Comparison of ENCODE assay signal across 15 mouse cellular contexts in genomic region chr7:143729886-143730285, GRCm38 (mm10). TPM values are rescaled to one million over a fixed set of nuclear protein-coding genes. Genes with fewer than 3 reads are reported as not detected.
DNase-seq lines count a peak whose midpoint lies in the region; ATAC-seq lines count a peak whose summit lies in the region.
"Had no signal": no experiment of that assay in that cellular context is flagged by ENCODE, and none has a peak within 500 bp of the region (broad histone marks: within the 10 kb centered on the region; RNA-seq: fewer than 3 reads in every experiment).

No protein-coding gene starts in this region.

- H3K4me3 ChIP-seq in kidney, embryonic 15.5 days (replicated peaks), result no peak overlapping the region
- H3K4me3 ChIP-seq: hindbrain, embryonic 13.5 days; limb, embryonic 12.5 days had no signal

- H3K4me2 ChIP-seq in kidney, embryonic 15.5 days, result no peak overlapping the region
- H3K4me2 ChIP-seq: hindbrain, embryonic 13.5 days; limb, embryonic 12.5 days had no signal

- no peaks in the 10 kb centered on the region for H3K9me3 ChIP-seq in kidney, embryonic 15.5 days (replicated peaks)
- H3K9me3 ChIP-seq: hindbrain, embryonic 13.5 days; limb, embryonic 12.5 days had no signal

- peak; percentile 77 for DNase-seq in lung, postnatal 10 days
- no peak for DNase-seq in lung, postnatal 25 days (ENCODE audit: low spot score)
- peak; percentile 54 to 59 for DNase-seq in heart, adult 9 months (ENCODE audit: low spot score in 2 of 2)
- peak; percentile 38 to 61 for DNase-seq in lung, postnatal 4 days
- no peak for DNase-seq in cerebellum, postnatal 36 days
- DNase-seq in left cerebral cortex, postnatal 36 days (ENCODE audit: low spot score in 2 of 2), result no peak
- DNase-seq in cerebellum, adult 18-20 months, result no peak
- DNase-seq: cerebellum, postnatal 14 days; right cerebral cortex, adult 18-20 months had no signal

- intact Hi-C loops in left cerebral cortex, postnatal 36 days (cut with DNase I), result no loop called here

- H3K27me3 ChIP-seq in kidney, embryonic 15.5 days, result no peaks in the 10 kb centered on the region
- H3K27me3 ChIP-seq: hindbrain, embryonic 13.5 days; limb, embryonic 12.5 days had no signal

- 51% methylated on average over 10 of the region's 10 CpGs for WGBS in kidney, embryonic 15.5 days

- H3K36me3 ChIP-seq in kidney, embryonic 15.5 days, result peaks cover 3% of the 10 kb centered on the region; the same call in 1 of the 2 replicates

- peak overlapping the region; percentile 24; the same call in 1 of the 2 replicates for H3K27ac ChIP-seq in kidney, embryonic 15.5 days
- H3K27ac ChIP-seq: hindbrain, embryonic 13.5 days; limb, embryonic 12.5 days had no signal

- ATAC-seq in kidney, embryonic 15.5 days (replicated peaks; ENCODE audit: low FRiP score), result no peak

- H3K4me1 ChIP-seq in kidney, embryonic 15.5 days, result peaks cover 13% of the 10 kb centered on the region

- H3K9ac ChIP-seq in kidney, embryonic 15.5 days, result no peak overlapping the region
- H3K9ac ChIP-seq: hindbrain, embryonic 13.5 days; limb, embryonic 12.5 days had no signal

RNA-seq across cellular contexts. Expression of gene Osbpl5, which starts 26.9 kb away (rescaled TPM):
- polyA plus RNA-seq in kidney, embryonic 15.5 days (2015; fragmentation: Nextera tagmentation; extraction: Ambion mirVana), result 31.9 and 34.0 TPM in 2 replicates
- total RNA-seq in left cerebral cortex, postnatal 36 days (2021), result 10 to 100 TPM; 31.3 to 43.6 TPM

RNA-seq across cellular contexts. Expression of gene Mrgprg, which starts 36.9 kb away (rescaled TPM):
- not detected in 2 replicates for polyA plus RNA-seq in kidney, embryonic 15.5 days (2015; fragmentation: Nextera tagmentation; extraction: Ambion mirVana)
- not detected for total RNA-seq in left cerebral cortex, postnatal 36 days (2021)
- total RNA-seq: megakaryocyte, adult 5-6 weeks had no signal
- polyA plus RNA-seq: brain, embryonic 14.5 days; hindbrain, embryonic 13.5 days; limb, embryonic 12.5 days; stomach, embryonic 16.5 days had no signal

RNA-seq across cellular contexts. Expression of gene Tnfrsf23, which starts 44.2 kb away (rescaled TPM):
- polyA plus RNA-seq in kidney, embryonic 15.5 days (2015; fragmentation: Nextera tagmentation; extraction: Ambion mirVana), result 2.0 and 2.8 TPM in 2 replicates
- 1 to 10 TPM in 1 of 2 experiments, under 1 TPM in 1; 0.86 to 1.6 TPM for total RNA-seq in left cerebral cortex, postnatal 36 days (2021)

RNA-seq across cellular contexts. Expression of gene Mrgpre, which starts 54.4 kb away (rescaled TPM):
- polyA plus RNA-seq in kidney, embryonic 15.5 days (2015; fragmentation: Nextera tagmentation; extraction: Ambion mirVana), result 1.7 and 2.0 TPM in 2 replicates
- 1 to 10 TPM; 6.7 to 7.1 TPM for total RNA-seq in left cerebral cortex, postnatal 36 days (2021)
- total RNA-seq: megakaryocyte, adult 5-6 weeks had no signal

Comparison
In these comparisons a context has a peak if more than half of its experiments do, and no peak if none do; other contexts are left out.
1. DNase-seq: peak in lung, postnatal 10 days (single experiment), heart, adult 9 months (2 of 2) and lung, postnatal 4 days (2 of 2); none in lung, postnatal 25 days (single experiment), cerebellum, postnatal 36 days (0 of 2), left cerebral cortex, postnatal 36 days (0 of 2) and cerebellum, adult 18-20 months (0 of 2).